Mouse (Mus musculus): ENCODE measurements at regions not wholly inside any gene's neighbourhood (a gene's known extent, or its start where the extent isn't known, plus 50 kb on each side); places are given as distances from the start of the nearest gene placed in this dataset.

GRCm38 (mm10) chr2:52804106-52804825 is 53.4 kb upstream of the Fmnl2 start:
- 53% methylated on average over 17 of the region's 17 CpGs for WGBS
- no peaks in the 10 kb centered on the region for H3K9me3 ChIP-seq (ENCODE audit: low read length)
- no peak overlapping the region for H3K27ac ChIP-seq (ENCODE audit: low read depth, low read length)
- ATAC-seq = peak; percentile 83
- DNase-seq = peak; percentile 43
- TF ChIP-seq CTCF (IDR thresholded peaks at IDR 0.05; ENCODE audit: low read depth) = no peak
- no peaks in the 10 kb centered on the region for H3K27me3 ChIP-seq (ENCODE audit: insufficient read depth, low read length)
- no peak overlapping the region for H3K4me2 ChIP-seq (ENCODE audit: low read depth)
- no peaks in the 10 kb centered on the region for H3K4me1 ChIP-seq (ENCODE audit: insufficient read depth)
- H3K36me3 ChIP-seq (ENCODE audit: insufficient read depth) = no peaks in the 10 kb centered on the region
- no peak overlapping the region for H3K9ac ChIP-seq
- no peak overlapping the region for H3K4me3 ChIP-seq (ENCODE audit: low read depth, low read length)

GRCm38 (mm10) chr2:52804826-52805149 is 52.9 kb upstream of the Fmnl2 start:
- no peak overlapping the region for H3K4me3 ChIP-seq (ENCODE audit: low read depth, low read length)
- TF ChIP-seq CTCF (IDR thresholded peaks at IDR 0.05; ENCODE audit: low read depth) = no peak
- ATAC-seq = no peak
- H3K27me3 ChIP-seq (ENCODE audit: insufficient read depth, low read length) = no peaks in the 10 kb centered on the region
- no peak overlapping the region for H3K4me2 ChIP-seq (ENCODE audit: low read depth)
- H3K9me3 ChIP-seq (ENCODE audit: low read length) = no peaks in the 10 kb centered on the region
- no peak overlapping the region for H3K27ac ChIP-seq (ENCODE audit: low read depth, low read length)
- no peak for DNase-seq
- no peak overlapping the region for H3K9ac ChIP-seq
- no peaks in the 10 kb centered on the region for H3K4me1 ChIP-seq (ENCODE audit: insufficient read depth)
- 55% methylated on average over 1 of the region's 1 CpGs for WGBS
- no peaks in the 10 kb centered on the region for H3K36me3 ChIP-seq (ENCODE audit: insufficient read depth)

GRCm38 (mm10) chr2:52807826-52808225 is 49.8 kb upstream of the Fmnl2 start:
- Histone ChIP-seq H3K9ac (no peak overlapping the region), H3K4me2 (ENCODE audit: low read depth) (no peak overlapping the region), H3K4me1 (ENCODE audit: insufficient read depth) (no peaks in the 10 kb centered on the region), H3K36me3 (ENCODE audit: insufficient read depth) (no peaks in the 10 kb centered on the region), H3K4me3 (ENCODE audit: low read depth, low read length) (no peak overlapping the region), H3K27me3 (ENCODE audit: insufficient read depth, low read length) (no peaks in the 10 kb centered on the region), H3K27ac (ENCODE audit: low read depth, low read length) (no peak overlapping the region), H3K9me3 (ENCODE audit: low read length) (no peaks in the 10 kb centered on the region)
- no peak for TF ChIP-seq CTCF (IDR thresholded peaks at IDR 0.05; ENCODE audit: low read depth)
- ATAC-seq = no peak
- DNase-seq = no peak
- WGBS = 29% methylated on average over 2 of the region's 2 CpGs

Measured in forebrain, postnatal 0 days (tissue).